Mouse (Mus musculus): ENCODE data around the gene Gkap1. TPM values are rescaled to one million over a fixed set of nuclear protein-coding genes. Genes with fewer than 3 reads are reported as not detected.

The Gkap1 gene
- polyA plus RNA-seq (2012; rRNA removed) = 4.9 TPM in 2 replicates

GRCm38 (mm10) chr13:58275599-58275998 lies at the start of gene Gkap1:
Gkap1 (minus strand) TSS chr13:58275699.

GRCm38 (mm10) chr13:58215592-58216341 lies 59.7 kb downstream of the Gkap1 start, which contains the start of gene Ubqln1:
Ubqln1 (minus strand) TSS chr13:58215653.

Other genes starting within 250 kb of the Gkap1 start
- gene Klhl3, start 162.1 kb downstream of the Gkap1 start, polyA plus RNA-seq (2012; rRNA removed) = 0.43 TPM in 2 replicates
- gene Hnrnpa0, start 147.1 kb downstream of the Gkap1 start, polyA plus RNA-seq (2012; rRNA removed) = 55.1 and 59.7 TPM in 2 replicates
- gene Idnk, start 118.0 kb downstream of the Gkap1 start, polyA plus RNA-seq (2012; rRNA removed) = 5.9 and 7.5 TPM in 2 replicates
- gene Ubqln1, start 60.0 kb downstream of the Gkap1 start, polyA plus RNA-seq (2012; rRNA removed) = 25.5 and 30.7 TPM in 2 replicates
- gene Kif27, start 83.4 kb upstream of the Gkap1 start, polyA plus RNA-seq (2012; rRNA removed) = 0.02 and 0.03 TPM in 2 replicates
- gene 2210016F16Rik, start 109.5 kb upstream of the Gkap1 start, polyA plus RNA-seq (2012; rRNA removed) = 9.1 and 9.9 TPM in 2 replicates
- gene Rmi1, start 126.5 kb upstream of the Gkap1 start, polyA plus RNA-seq (2012; rRNA removed) = 8.7 and 10.6 TPM in 2 replicates
- 264 and 314 TPM in 2 replicates for gene Hnrnpk, start 127.6 kb upstream of the Gkap1 start, polyA plus RNA-seq (2012; rRNA removed)